Mouse (Mus musculus): ENCODE measurements at regions not wholly inside any gene's neighbourhood (a gene's known extent, or its start where the extent isn't known, plus 50 kb on each side); places are given as distances from the start of the nearest gene placed in this dataset.

- Histone ChIP-seq H3K4me2 (ENCODE audit: low read length) (no peak overlapping the region), H3K27me3 (replicated peaks; ENCODE audit: control insufficient read depth, insufficient read depth, low read length) (no peaks in the 10 kb centered on the region), H3K27ac (ENCODE audit: low read depth, low read length) (no peak overlapping the region), H3K4me3 (ENCODE audit: low read length) (no peak overlapping the region), H3K4me1 (ENCODE audit: control insufficient read depth, insufficient read depth, low read depth, low read length) (no peaks in the 10 kb centered on the region), H3K9me3 (ENCODE audit: control insufficient read depth, low read length) (no peaks in the 10 kb centered on the region), H3K36me3 (ENCODE audit: control insufficient read depth, insufficient read depth, low read length) (no peaks in the 10 kb centered on the region), H3K9ac (ENCODE audit: low read depth, low read length) (no peak overlapping the region)
- ATAC-seq = peak; percentile 60; the same call in 1 of the 2 replicates
- WGBS = 93% methylated on average over 1 of the region's 1 CpGs
Measured at GRCm38 (mm10) chr1:47961860-47962259, 1069.2 kb upstream of the Slc39a10 start.

- no peaks in the 10 kb centered on the region for H3K9me3 ChIP-seq (ENCODE audit: control insufficient read depth, low read length)
- ATAC-seq = no peak
Measured at GRCm38 (mm10) chr1:47940688-47941087, 1048.0 kb upstream of the Slc39a10 start.

GRCm38 (mm10) chr1:47914126-47914525, 1021.5 kb upstream of the Slc39a10 start:
- no peaks in the 10 kb centered on the region for H3K27me3 ChIP-seq (replicated peaks; ENCODE audit: control insufficient read depth, insufficient read depth, low read length)
- no peak for ATAC-seq
- H3K36me3 ChIP-seq (ENCODE audit: control insufficient read depth, insufficient read depth, low read length) = no peaks in the 10 kb centered on the region
- no peak overlapping the region for H3K9ac ChIP-seq (ENCODE audit: low read depth, low read length)
- no peak overlapping the region for H3K27ac ChIP-seq (ENCODE audit: low read depth, low read length)
- no peak overlapping the region for H3K4me3 ChIP-seq (ENCODE audit: low read length)
- no peaks in the 10 kb centered on the region for H3K9me3 ChIP-seq (ENCODE audit: control insufficient read depth, low read length)
- H3K4me1 ChIP-seq (ENCODE audit: control insufficient read depth, insufficient read depth, low read depth, low read length) = no peaks in the 10 kb centered on the region
- 21% methylated on average over 1 of the region's 1 CpGs for WGBS
- H3K4me2 ChIP-seq (ENCODE audit: low read length) = no peak overlapping the region

More at GRCm38 (mm10) chr1:47940688-47941087, 1048.0 kb upstream of the Slc39a10 start:
- H3K27ac ChIP-seq (ENCODE audit: low read depth, low read length) = no peak overlapping the region
- no peaks in the 10 kb centered on the region for H3K4me1 ChIP-seq (ENCODE audit: control insufficient read depth, insufficient read depth, low read depth, low read length)
- no peak overlapping the region for H3K9ac ChIP-seq (ENCODE audit: low read depth, low read length)
- no peaks in the 10 kb centered on the region for H3K27me3 ChIP-seq (replicated peaks; ENCODE audit: control insufficient read depth, insufficient read depth, low read length)
- no peaks in the 10 kb centered on the region for H3K36me3 ChIP-seq (ENCODE audit: control insufficient read depth, insufficient read depth, low read length)
- H3K4me2 ChIP-seq (ENCODE audit: low read length) = no peak overlapping the region
- no peak overlapping the region for H3K4me3 ChIP-seq (ENCODE audit: low read length)

All from hindbrain, embryonic 16.5 days (tissue).